Mouse (Mus musculus): ENCODE measurements around the gene Ank2. TPM values are rescaled to one million over a fixed set of nuclear protein-coding genes. Genes with fewer than 3 reads are reported as not detected.

The Ank2 gene
- polyA plus RNA-seq, 1 experiment from 2014 or later: 27.6 TPM

- no peak for ATAC-seq (ENCODE audit: insufficient number of reproducible peaks, insufficient read depth, low FRiP score, low TSS enrichment, low read depth)
- H3K4me1 ChIP-seq (replicated peaks): peaks cover 17% of the 10 kb centered on the region
- 31% methylated on average over 3 of the region's 3 CpGs for WGBS
- H3K27me3 ChIP-seq: no peaks in the 10 kb centered on the region
- no peak overlapping the region for H3K9ac ChIP-seq (replicated peaks)
- H3K9me3 ChIP-seq: no peaks in the 10 kb centered on the region
- H3K27ac ChIP-seq: no peak overlapping the region
- no peaks in the 10 kb centered on the region for H3K36me3 ChIP-seq
- no peak overlapping the region for H3K4me2 ChIP-seq
- no peak overlapping the region for H3K4me3 ChIP-seq (replicated peaks)
These were observed 368.1 kb downstream of the Ank2 start for GRCm38 (mm10) chr3:127131048-127131447.

- 59% methylated on average over 12 of the region's 12 CpGs for WGBS
These were observed 368.9 kb downstream of the Ank2 start for GRCm38 (mm10) chr3:127130167-127130770.

GRCm38 (mm10) chr3:127129750-127130149 lies 369.4 kb downstream of the Ank2 start:
- Histone ChIP-seq H3K36me3 (no peaks in the 10 kb centered on the region), H3K27me3 (no peaks in the 10 kb centered on the region), H3K27ac (no peak overlapping the region), H3K4me2 (no peak overlapping the region), H3K4me1 (replicated peaks) (peaks cover 19% of the 10 kb centered on the region), H3K9me3 (no peaks in the 10 kb centered on the region), H3K9ac (replicated peaks) (no peak overlapping the region), H3K4me3 (replicated peaks) (no peak overlapping the region)
- WGBS: 27% methylated on average over 1 of the region's 1 CpGs
- ATAC-seq (ENCODE audit: insufficient number of reproducible peaks, insufficient read depth, low FRiP score, low TSS enrichment, low read depth): no peak

More at GRCm38 (mm10) chr3:127130167-127130770, 368.9 kb downstream of the Ank2 start:
- Histone ChIP-seq H3K4me2 (peak overlapping the region; percentile 1; the same call in 1 of the 2 replicates), H3K9ac (replicated peaks) (no peak overlapping the region), H3K4me1 (replicated peaks) (peaks cover 17% of the 10 kb centered on the region), H3K27ac (no peak overlapping the region; the same call in 1 of the 2 replicates), H3K4me3 (replicated peaks) (no peak overlapping the region), H3K27me3 (no peaks in the 10 kb centered on the region), H3K36me3 (no peaks in the 10 kb centered on the region), H3K9me3 (no peaks in the 10 kb centered on the region)
- ATAC-seq (ENCODE audit: insufficient number of reproducible peaks, insufficient read depth, low FRiP score, low TSS enrichment, low read depth): 0 out of 2 replicates have a peak, but pooled peaks have one; percentile 20

GRCm38 (mm10) chr3:127127611-127128010 lies 371.5 kb downstream of the Ank2 start:
- H3K4me1 ChIP-seq (replicated peaks): peaks cover 36% of the 10 kb centered on the region
- ATAC-seq (ENCODE audit: insufficient number of reproducible peaks, insufficient read depth, low FRiP score, low TSS enrichment, low read depth): no peak

GRCm38 (mm10) chr3:127126220-127126619 lies 372.9 kb downstream of the Ank2 start:
- Histone ChIP-seq H3K27ac (no peak overlapping the region), H3K4me1 (replicated peaks) (peaks cover 37% of the 10 kb centered on the region), H3K9me3 (no peaks in the 10 kb centered on the region), H3K4me2 (no peak overlapping the region), H3K9ac (replicated peaks) (no peak overlapping the region), H3K36me3 (no peaks in the 10 kb centered on the region), H3K4me3 (replicated peaks) (no peak overlapping the region), H3K27me3 (no peaks in the 10 kb centered on the region)
- ATAC-seq (ENCODE audit: insufficient number of reproducible peaks, insufficient read depth, low FRiP score, low TSS enrichment, low read depth): no peak
- WGBS: 61% methylated on average over 3 of the region's 3 CpGs

More at GRCm38 (mm10) chr3:127127611-127128010, 371.5 kb downstream of the Ank2 start:
- no peak overlapping the region for H3K4me2 ChIP-seq
- 60% methylated on average over 1 of the region's 1 CpGs for WGBS
- no peak overlapping the region for H3K27ac ChIP-seq
- no peaks in the 10 kb centered on the region for H3K36me3 ChIP-seq
- H3K27me3 ChIP-seq: no peaks in the 10 kb centered on the region
- H3K9ac ChIP-seq (replicated peaks): no peak overlapping the region
- no peak overlapping the region for H3K4me3 ChIP-seq (replicated peaks)
- H3K9me3 ChIP-seq: no peaks in the 10 kb centered on the region

- no peaks in the 10 kb centered on the region for H3K9me3 ChIP-seq
- 0 out of 2 replicates have a peak overlapping the region, but pooled peaks have one; percentile 29 for H3K27ac ChIP-seq
- H3K4me1 ChIP-seq (replicated peaks): peaks cover 29% of the 10 kb centered on the region
- no peak overlapping the region; the same call in 1 of the 2 replicates for H3K4me2 ChIP-seq
- no peaks in the 10 kb centered on the region for H3K27me3 ChIP-seq
- ATAC-seq (ENCODE audit: insufficient number of reproducible peaks, insufficient read depth, low FRiP score, low TSS enrichment, low read depth): peak; percentile 38; the same call in 1 of the 2 replicates
- no peak overlapping the region for H3K4me3 ChIP-seq (replicated peaks)
- WGBS: 71% methylated on average over 10 of the region's 10 CpGs
- H3K9ac ChIP-seq (replicated peaks): no peak overlapping the region
- no peaks in the 10 kb centered on the region for H3K36me3 ChIP-seq
These were observed 374.7 kb downstream of the Ank2 start for GRCm38 (mm10) chr3:127124375-127124993.

GRCm38 (mm10) chr3:127123376-127123775 lies 375.8 kb downstream of the Ank2 start:
- H3K4me1 ChIP-seq (replicated peaks): peaks cover 29% of the 10 kb centered on the region
- H3K4me2 ChIP-seq: peak overlapping the region; percentile 35
- 6% methylated on average over 8 of the region's 8 CpGs for WGBS
- no peaks in the 10 kb centered on the region for H3K36me3 ChIP-seq
- 0 out of 2 replicates have a peak overlapping the region, but pooled peaks have one; percentile 20 for H3K27ac ChIP-seq
- no peak overlapping the region for H3K9ac ChIP-seq (replicated peaks)
- H3K4me3 ChIP-seq (replicated peaks): no peak overlapping the region
- peak; percentile 48; the same call in 1 of the 2 replicates for ATAC-seq (ENCODE audit: insufficient number of reproducible peaks, insufficient read depth, low FRiP score, low TSS enrichment, low read depth)
- H3K27me3 ChIP-seq: no peaks in the 10 kb centered on the region
- no peaks in the 10 kb centered on the region for H3K9me3 ChIP-seq

- Histone ChIP-seq H3K4me1 (replicated peaks) (peaks cover 17% of the 10 kb centered on the region), H3K9me3 (no peaks in the 10 kb centered on the region), H3K36me3 (no peaks in the 10 kb centered on the region), H3K4me2 (no peak overlapping the region), H3K4me3 (replicated peaks) (no peak overlapping the region), H3K9ac (replicated peaks) (no peak overlapping the region), H3K27ac (no peak overlapping the region), H3K27me3 (no peaks in the 10 kb centered on the region)
- no peak for ATAC-seq (ENCODE audit: insufficient number of reproducible peaks, insufficient read depth, low FRiP score, low TSS enrichment, low read depth)
- 86% methylated on average over 4 of the region's 4 CpGs for WGBS
These were observed 380.4 kb downstream of the Ank2 start for GRCm38 (mm10) chr3:127118777-127119176.

GRCm38 (mm10) chr3:127116226-127116625 lies 382.9 kb downstream of the Ank2 start:
- no peak for ATAC-seq (ENCODE audit: insufficient number of reproducible peaks, insufficient read depth, low FRiP score, low TSS enrichment, low read depth)
- Histone ChIP-seq H3K4me3 (replicated peaks) (no peak overlapping the region), H3K27ac (no peak overlapping the region), H3K9ac (replicated peaks) (no peak overlapping the region), H3K27me3 (no peaks in the 10 kb centered on the region), H3K4me1 (replicated peaks) (0 out of 2 replicates have a peak, but pooled peaks cover 2% of the 10 kb centered on the region), H3K36me3 (no peaks in the 10 kb centered on the region), H3K4me2 (no peak overlapping the region), H3K9me3 (no peaks in the 10 kb centered on the region)
- WGBS: 80% methylated on average over 6 of the region's 6 CpGs

- H3K9me3 ChIP-seq: no peaks in the 10 kb centered on the region
These were observed 385.9 kb downstream of the Ank2 start for GRCm38 (mm10) chr3:127113238-127113637.

GRCm38 (mm10) chr3:127109413-127109812 lies 389.7 kb downstream of the Ank2 start:
- H3K27ac ChIP-seq: no peak overlapping the region
- no peak for ATAC-seq (ENCODE audit: insufficient number of reproducible peaks, insufficient read depth, low FRiP score, low TSS enrichment, low read depth)
- no peak overlapping the region for H3K4me2 ChIP-seq
- no peaks in the 10 kb centered on the region for H3K36me3 ChIP-seq
- H3K4me1 ChIP-seq (replicated peaks): peaks cover 10% of the 10 kb centered on the region; the same call in 1 of the 2 replicates
- WGBS: 41% methylated on average over 3 of the region's 3 CpGs
- no peak overlapping the region for H3K4me3 ChIP-seq (replicated peaks)
- no peaks in the 10 kb centered on the region; the same call in 1 of the 2 replicates for H3K9me3 ChIP-seq
- no peaks in the 10 kb centered on the region for H3K27me3 ChIP-seq
- H3K9ac ChIP-seq (replicated peaks): no peak overlapping the region

More at GRCm38 (mm10) chr3:127113238-127113637, 385.9 kb downstream of the Ank2 start:
- no peak for ATAC-seq (ENCODE audit: insufficient number of reproducible peaks, insufficient read depth, low FRiP score, low TSS enrichment, low read depth)
- Histone ChIP-seq H3K4me1 (replicated peaks) (peaks cover 10% of the 10 kb centered on the region; the same call in 1 of the 2 replicates), H3K9ac (replicated peaks) (no peak overlapping the region), H3K36me3 (no peaks in the 10 kb centered on the region), H3K4me3 (replicated peaks) (no peak overlapping the region), H3K27me3 (no peaks in the 10 kb centered on the region), H3K4me2 (no peak overlapping the region), H3K27ac (no peak overlapping the region)
- WGBS: 80% methylated on average over 7 of the region's 7 CpGs
